Mouse (Mus musculus) large intestine, adult 2 months (tissue): ENCODE results near the gene Atp2b4. TPM values are rescaled to one million over a fixed set of nuclear protein-coding genes. Genes with fewer than 3 reads are reported as not detected.

Experiments used
- DNase-seq: peaks from one replicate; pipeline ENCODE4 v3.0.0-alpha.2; 2012; ENCODE audit warnings: low read depth, low spot score
- WGBS: fragments of 180-500 bp; shearing (Covaris S2); methylation state at CpG from one replicate; pipeline ENCODE4 v1.1.7; 2018; 5-methylcytosine and 5-hydroxymethylcytosine counted together
- polyA plus RNA-seq: library from polyadenylated mRNA; depleted of rRNA; stranded (reverse); fragments of >200 nt; gene quantifications from 2 replicates; pipeline ENCODE4 v1.2.3, GENCODE M21; 2012; rRNA removed

Atp2b4 gene
- polyA plus RNA-seq: 9.7 and 16.4 TPM in 2 replicates

DNA sequence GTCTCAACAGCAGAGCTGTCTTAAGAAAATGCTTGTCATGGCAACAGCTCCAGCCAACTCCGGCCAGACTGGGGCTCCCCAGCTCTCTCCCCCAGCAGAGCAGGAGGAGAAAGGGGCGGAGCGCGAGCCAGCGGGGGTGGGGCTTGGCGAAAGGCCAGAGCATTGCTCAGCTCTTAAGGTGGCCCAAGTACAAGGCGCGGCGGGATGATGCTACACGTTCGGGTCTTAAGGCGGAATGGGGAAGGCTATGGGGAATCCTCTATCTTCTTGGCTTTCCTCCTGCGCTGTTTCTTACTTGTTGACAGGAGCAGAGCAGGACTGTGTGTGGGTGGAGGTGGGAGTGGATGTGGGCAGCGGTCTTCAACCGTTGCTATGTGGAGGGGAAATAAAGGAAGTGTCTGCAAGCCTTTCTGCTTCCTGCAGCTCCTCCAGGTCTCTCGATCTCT is at the start of gene Atp2b4:
TSS of gene Atp2b4 (minus strand) at position 94 of the 446 bp plus-strand sequence.
- 1% methylated on average over 16 of the region's 16 CpGs for WGBS
- peak; percentile 40 for DNase-seq

DNA sequence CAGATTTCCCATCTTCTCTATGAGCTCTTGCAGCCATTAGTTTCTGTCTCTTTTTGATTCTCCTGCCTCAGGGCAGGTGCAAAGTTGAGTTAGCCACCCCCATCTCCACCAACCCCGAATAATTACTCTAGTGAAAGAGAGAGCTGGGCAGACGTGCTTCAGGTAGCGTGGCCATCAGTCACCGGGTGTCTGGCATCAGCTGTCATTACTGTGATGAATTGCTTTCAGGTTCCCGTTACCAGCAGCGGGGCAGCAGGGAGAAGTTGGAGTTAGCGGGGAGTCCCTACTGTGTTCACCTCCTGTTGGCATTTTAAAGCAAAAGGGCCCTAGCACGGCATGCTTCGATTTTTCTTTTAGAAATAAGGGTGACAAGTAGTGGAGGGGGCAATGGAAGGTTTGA is 43.9 kb upstream of the Atp2b4 start:
- DNase-seq: no peak

DNA sequence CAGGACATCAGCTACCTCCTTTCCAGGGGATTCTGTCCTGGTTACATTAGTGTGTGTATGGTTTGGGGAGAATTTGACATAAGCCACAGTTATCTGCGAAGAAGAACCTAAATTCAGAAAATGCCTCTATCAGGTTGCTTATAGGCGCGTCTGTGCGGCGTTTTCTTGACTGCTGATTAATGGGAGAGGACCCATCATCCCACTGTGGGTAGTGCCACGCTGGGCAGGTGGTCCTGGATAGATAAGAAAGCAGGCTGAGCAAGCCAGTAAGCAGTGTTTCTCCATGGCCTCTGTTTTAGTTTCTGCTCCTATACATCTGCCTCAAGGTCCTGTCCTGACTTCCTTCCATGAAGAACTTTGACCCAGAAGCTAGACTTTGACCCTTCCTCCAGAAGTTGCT is 43.1 kb upstream of the Atp2b4 start:
- WGBS: 86% methylated on average over 6 of the region's 6 CpGs
- no peak for DNase-seq

More for the DNA sequence above, 43.9 kb upstream of the Atp2b4 start:
- WGBS: 33% methylated on average over 9 of the region's 9 CpGs

DNA sequence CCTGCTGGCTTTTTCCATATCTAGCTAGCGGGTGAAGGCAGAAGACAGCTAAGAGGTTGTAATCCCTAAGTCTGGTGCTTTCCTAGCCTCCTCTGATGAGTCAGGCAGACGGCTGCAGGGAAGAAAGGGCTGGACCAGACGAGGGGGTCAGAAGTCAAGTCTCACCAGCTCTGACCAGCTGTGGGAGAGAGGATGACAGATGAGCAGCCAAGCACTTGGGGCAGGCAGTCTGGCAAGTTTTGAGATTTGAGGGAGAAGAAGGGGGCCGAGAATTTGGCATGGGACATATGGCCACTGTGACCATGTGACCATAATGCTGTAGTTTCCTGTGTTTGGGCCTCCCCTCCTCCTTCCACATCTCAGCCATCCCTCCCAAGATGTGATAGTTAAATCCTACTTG is 42.5 kb upstream of the Atp2b4 start:
- no peak for DNase-seq
- 59% methylated on average over 4 of the region's 4 CpGs for WGBS

DNA sequence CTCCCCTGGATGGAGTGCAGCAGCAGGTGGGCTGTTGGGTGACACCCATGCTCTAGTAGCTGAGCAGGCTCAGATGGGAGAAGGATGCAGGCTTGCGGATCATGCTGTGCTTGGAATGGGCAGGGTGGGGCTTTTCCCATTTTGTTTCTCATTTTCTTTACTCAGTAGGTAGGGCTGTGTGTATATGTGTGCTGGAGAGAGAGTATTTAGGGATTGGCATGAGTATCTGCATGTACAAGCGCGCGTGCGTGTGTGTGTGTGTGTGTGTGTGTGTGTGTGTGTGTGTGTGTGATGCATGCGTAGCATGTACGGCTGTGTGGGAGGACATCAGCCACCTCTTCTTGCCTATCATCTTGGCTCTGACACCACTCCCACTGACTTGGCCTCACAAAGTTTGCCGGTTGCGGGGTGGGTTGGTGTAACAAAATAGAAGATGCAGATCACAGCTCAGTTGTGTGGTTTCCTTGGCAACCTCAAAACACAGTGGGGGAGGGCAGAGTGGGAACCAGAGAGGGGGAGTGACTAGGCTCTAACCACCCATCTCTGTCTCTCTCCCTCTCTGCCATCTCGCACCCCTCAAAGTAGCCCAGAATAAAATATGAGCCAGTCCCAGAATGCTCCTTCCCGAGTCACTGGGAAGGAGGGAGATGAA is 41.4 kb upstream of the Atp2b4 start:
- 72% methylated on average over 11 of the region's 11 CpGs for WGBS
- no peak for DNase-seq

DNA sequence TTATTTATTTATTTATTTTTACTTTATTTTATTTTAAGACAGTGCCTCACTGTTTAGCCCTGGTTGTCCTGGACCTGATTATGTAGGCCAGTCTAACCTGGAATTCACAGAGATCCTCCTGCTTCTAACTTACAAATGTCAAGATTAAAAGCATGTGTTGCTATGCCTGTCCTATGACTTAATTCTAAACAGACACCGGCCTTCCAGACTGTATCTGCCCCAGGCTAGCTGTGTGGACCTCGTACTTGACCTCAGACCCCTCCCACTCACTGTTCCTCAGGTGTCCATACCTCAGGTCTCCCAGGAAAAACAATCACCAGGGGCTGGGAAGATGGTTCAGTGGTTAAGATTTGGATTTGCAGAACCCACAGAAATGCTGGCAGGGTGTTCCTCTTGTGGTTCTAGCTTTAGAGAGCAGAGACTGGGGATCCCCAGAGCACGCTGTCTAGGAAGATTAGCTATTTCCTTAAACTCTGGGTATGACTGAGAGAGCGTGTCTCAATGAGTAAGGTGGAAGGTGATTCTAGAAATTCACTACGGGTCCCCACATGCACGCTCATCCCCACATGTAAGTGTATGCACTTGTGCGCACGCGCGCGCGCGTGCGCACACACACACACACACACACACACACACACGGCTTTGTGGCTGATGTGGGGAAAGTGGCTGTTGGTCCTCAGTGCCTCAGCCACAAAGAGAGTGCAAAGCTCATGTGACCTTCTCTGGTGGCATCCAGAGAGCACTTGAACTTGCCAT is 40.5 kb upstream of the Atp2b4 start:
- no peak for DNase-seq
- WGBS: 87% methylated on average over 15 of the region's 15 CpGs

DNA sequence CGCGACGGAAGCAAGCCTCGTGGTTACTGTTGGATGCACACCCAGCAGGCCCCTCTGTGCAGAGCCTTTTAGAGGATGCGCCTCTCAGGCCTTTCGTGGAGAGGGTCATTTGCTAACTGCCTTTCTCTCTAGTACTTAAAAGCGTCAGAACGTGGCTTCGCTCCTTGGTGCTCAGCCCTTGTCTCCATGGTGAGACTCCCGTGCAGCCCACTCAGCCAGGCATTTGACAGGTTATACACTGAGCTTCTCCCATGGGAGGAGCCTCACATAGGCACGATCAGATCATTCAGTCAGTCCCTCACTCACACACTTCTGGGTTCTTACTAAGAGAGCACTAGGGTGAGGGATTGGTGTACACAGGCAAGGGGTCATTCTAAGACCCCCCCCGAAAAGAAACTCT is 39.7 kb upstream of the Atp2b4 start:
- WGBS: 68% methylated on average over 12 of the region's 12 CpGs

DNA sequence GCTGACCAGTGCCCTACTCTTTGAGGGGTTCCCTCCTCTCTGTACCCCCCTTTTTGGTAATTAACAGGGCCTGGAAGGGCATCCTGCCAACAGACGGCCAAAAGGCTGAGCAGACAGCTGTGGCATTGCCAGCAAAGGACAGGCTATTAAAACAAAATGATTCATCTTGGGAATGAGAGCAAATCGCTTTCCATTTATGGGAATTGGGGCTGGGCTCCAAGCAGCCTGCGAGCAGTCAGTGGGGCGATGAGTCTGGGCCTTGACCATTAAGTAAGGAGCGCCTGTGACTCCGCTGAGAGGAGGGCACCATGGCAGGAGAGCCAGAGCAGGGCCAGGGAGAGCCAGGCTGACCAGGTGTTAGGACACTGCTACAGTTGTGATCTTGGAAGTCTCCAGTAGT is 33.5 kb upstream of the Atp2b4 start:
- WGBS: 46% methylated on average over 6 of the region's 6 CpGs
- DNase-seq: no peak

More for the DNA sequence above, 39.7 kb upstream of the Atp2b4 start:
- no peak for DNase-seq

DNA sequence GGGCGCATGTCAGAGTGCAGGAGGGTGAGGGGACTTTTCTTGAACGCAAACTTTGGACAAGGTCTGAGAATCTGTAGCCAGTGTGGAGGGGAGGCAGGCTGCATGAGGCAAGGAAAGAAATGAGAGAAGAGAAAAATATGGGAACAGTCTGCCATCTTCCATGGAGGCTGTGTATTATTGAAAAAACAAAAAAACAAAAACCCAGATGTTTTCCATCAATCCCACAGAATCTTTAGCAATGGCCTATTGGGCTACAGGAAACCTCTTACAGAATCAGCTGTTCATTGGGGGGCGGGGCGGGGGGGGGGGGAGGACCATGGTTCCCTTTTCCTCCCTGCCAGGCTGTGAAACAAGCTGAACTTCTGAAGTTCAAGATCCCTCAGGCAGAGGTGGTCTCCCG is 31.9 kb upstream of the Atp2b4 start:
- 69% methylated on average over 5 of the region's 5 CpGs for WGBS

DNA sequence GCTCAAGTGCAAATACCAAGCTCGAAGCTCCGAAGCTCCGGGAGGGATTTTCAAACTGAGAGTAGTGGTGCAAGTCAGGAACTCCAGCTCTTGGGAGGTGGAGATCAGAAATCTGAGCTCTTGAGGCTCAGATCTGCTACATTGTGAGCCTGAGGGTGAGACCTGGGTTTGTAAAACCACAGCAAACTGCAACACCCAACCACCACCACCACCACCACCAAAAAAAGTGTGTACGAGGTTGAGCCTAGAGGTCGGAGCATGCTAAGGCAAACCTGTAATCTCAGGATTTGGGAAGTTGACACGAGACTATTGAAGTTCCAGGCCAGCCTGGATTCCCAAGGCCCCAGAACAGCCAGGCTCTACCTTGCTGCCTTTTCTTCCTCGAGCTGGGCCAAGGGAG is 25.4 kb upstream of the Atp2b4 start:
- 69% methylated on average over 7 of the region's 7 CpGs for WGBS

More for the DNA sequence above, 31.9 kb upstream of the Atp2b4 start:
- DNase-seq: no peak

DNA sequence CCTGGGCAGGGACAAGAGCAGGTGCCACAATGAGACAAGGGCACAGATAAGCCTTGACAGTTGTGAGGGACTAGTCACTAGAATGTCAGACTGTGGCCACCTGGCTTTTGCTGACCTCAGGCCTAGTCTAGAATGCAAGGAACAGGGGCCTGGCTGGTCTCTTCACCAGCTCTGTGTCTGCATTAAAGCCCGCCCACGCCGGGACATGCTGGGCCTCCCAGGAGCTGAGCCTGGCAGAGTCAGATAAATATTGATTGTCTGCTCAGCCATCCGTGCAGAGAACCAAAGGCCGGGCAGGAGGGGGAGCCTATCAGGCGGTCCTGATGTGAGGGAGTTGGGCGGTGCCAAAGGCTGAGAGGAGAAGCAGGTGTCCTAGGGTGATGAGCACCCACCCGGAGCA is 24.7 kb upstream of the Atp2b4 start:
- no peak for DNase-seq
- WGBS: 52% methylated on average over 8 of the region's 8 CpGs

More for the DNA sequence above, 25.4 kb upstream of the Atp2b4 start:
- no peak for DNase-seq

DNA sequence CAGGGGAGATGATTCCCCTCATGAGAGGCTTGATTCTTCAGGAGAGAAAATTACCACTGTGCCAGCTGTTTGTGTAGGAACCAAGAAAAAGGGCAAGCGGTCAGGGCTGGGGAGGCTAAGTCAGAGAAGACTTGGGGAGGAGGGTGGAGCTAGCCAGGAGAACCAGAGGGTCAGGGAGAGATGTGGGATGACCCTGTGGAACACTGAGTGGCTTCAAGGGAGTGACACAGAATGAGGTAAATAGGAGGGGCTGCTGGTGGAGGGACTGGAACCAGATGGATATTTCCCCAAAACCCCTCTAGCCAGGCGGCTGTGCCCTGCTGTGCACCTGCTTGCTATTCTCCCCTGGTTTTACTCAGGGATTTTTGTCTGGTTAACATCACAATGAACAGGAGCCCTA is 24.3 kb upstream of the Atp2b4 start:
- no peak for DNase-seq
- 94% methylated on average over 2 of the region's 2 CpGs for WGBS

DNA sequence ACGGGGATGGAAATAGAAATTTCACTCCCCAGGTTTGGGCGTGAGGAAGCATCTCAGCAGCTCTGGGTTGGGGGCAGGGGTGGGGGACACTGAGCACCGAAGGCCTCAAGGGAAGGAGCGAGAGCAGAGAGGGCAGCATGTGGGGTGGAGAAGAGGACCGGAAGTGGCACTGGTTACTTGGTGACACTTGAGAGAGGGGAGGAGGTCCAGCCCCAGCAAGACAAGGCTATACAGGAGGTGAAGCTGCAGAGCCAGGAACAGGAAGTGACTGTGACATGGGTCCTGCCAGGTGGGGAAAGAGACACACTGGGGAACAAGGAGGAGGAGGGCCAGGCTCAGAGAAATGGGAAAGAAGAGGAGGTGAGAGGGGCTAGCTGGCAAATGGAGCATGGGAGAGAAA is 20.3 kb upstream of the Atp2b4 start:
- WGBS: 65% methylated on average over 5 of the region's 5 CpGs

DNA sequence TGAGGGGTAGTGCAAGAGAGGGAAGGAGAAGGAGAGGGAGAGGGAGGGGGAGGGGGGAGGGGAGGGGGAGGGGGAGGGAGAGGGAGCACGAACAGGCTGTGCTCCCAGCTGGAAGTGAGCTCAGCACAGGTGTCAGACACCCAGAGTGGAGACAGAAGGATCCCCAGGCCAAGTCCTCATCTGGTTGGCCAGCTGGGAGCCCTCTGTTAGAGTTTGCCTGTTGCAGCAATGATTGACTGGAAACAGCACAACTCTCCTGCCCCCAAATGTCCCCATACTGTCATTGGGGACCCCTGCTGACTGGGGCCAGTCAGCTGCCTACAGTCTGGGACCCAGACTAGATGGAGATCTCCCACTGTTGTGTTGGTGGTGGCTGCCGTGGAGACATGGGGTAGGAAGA is 19.3 kb upstream of the Atp2b4 start:
- WGBS: 44% methylated on average over 2 of the region's 2 CpGs

More for the DNA sequence above, 20.3 kb upstream of the Atp2b4 start:
- DNase-seq: no peak

DNA sequence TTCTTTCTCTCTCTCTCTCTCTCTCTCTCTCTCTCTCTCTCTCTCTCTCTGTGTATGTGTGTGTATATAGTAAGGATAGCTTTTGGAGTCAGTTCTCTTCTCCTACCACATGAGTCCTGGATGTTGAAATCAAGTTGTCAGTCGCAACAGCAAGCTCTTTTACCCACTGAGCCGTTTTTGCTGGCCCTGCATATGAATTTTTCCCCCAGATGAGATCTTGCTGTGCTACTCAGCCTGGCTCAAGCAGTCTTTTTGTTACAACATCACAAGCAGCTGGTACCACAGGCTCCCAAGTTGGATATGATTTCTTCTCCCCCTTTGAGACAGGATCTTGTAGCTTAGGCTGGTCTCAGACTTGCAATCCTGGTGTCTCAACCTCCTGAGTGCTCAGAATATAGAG is 17.7 kb upstream of the Atp2b4 start:
- WGBS: 73% methylated on average over 2 of the region's 2 CpGs
- no peak for DNase-seq

More for the DNA sequence above, 19.3 kb upstream of the Atp2b4 start:
- DNase-seq: no peak

DNA sequence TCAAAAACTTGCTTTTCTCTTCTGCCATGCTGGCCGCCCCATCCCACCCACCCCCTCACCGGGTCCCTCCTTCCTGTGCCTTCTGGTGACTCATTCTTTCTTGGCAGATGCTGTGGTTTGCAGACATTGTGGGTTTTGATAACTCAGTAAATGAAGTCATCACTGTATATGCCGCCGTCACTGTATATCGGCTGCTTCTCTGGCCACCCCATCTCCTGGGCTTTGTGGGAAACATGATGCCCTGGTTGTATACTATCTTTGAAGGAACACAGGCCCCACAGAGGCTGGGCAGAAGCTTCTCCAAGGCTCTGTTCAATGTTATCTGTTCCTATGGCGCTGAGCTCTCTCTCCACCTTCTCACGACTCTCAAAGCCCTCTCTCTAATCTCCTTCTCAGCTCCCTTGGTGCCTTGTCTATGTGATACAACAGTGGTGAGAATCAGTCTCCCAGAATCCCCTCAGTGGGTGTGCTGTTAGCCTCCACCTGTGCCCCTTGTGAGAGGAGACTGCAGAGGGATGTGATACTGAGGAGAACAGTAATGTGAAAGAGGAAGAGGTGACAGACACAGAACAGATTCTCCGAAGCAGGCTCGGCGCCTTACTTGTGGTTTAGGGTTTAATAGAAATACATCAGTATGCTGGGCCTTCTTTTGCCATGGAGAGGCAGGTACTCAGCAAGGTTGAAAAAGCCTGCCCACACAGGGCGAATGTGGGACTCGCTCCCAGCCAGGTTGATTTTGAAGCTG is 15.1 kb upstream of the Atp2b4 start:
- no peak for DNase-seq
- whole genome bisulfite sequencing: 55% methylated on average over 12 of the region's 12 CpGs

DNA sequence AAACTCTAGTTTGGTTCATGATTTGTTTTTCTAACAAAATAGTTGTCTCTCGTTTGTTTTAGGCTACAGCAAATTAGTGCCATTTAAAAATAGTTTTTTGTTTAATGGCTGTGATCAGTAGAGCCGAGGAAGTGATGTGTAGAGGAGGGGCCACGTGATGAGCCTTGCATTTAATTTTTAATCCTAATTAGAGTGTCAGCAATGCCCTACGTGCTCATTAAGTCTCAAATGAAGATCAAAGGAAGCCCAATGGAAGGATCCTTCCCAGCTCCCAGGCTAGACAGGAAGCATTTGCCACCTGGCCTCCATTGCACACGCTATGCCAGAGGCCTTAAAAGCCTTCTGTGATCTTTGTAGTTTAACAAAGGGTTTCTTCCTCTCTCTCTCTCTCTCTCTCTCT is 8.5 kb upstream of the Atp2b4 start:
- WGBS: 61% methylated on average over 5 of the region's 5 CpGs
- DNase-seq: no peak

DNA sequence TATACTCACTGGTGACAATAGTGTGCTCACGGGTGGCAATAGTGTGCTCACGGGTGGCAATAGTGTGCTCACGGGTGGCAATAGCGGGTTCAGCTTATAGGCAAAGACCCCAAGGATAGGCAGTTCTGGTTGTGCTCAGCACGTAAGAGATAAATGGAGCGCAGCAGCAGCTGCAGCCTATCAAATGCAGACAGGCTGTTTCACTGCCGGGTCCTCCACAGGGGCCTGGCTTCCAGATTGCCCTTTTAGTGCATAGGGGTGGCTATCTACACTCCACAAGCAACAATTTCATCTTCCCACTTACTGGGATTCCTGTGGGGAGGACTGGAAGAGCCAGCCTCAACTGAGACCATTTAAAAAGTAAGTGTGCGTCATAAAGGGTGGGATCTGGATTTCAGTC is 7.2 kb upstream of the Atp2b4 start:
- WGBS: 85% methylated on average over 8 of the region's 8 CpGs
- no peak for DNase-seq

DNA sequence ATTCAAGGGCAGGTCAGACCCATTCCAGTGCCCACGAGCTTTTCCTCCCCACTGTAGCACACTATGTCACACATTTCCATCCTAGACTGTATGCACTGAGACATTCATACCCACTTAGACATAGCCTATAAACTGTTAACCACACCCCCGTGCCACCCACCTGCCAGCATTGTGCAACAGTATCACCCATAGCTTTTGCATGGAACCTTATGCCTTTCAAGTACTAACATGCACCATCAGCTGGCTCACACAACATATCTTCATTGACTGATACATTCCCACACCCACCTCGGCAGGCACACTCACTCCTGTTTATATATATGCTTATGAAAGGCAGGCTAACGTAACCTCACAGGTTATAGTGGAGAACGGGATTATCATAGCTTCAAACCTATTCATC is 902 bp upstream of the Atp2b4 start:
- WGBS: 47% methylated on average over 5 of the region's 5 CpGs
- no peak for DNase-seq

DNA sequence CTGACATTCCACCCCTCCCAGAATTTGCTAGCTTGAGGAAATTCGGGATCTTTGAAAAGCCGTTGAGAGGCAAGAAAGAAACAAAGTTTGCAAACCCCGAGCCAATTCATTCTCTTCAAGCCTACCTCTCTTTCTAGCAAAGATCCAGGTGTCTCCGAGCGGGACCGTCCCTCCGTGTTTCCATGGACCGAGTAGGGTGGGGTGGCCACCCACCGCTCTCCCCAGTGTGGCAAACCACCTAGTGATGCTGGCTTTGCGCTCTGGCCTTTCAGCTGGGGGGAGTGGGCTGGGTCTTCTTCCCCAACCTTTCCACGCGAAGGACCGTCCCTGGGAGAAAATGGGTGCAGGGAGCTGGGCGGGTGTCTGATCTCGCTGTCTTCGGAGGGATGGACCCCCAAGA is 329 bp downstream of the Atp2b4 start:
- no peak for DNase-seq
- WGBS: under 1% methylated on average over 16 of the region's 16 CpGs
